Mouse (Mus musculus): ENCODE results near the gene Krt36.

- no peak for TF ChIP-seq CTCF (IDR thresholded peaks at IDR 0.05; ENCODE audit: low read depth)
- TF ChIP-seq EP300 (IDR thresholded peaks at IDR 0.05; ENCODE audit: low read depth): no peak
Observed at GRCm38 (mm10) chr11:100100391-100100790, 5.0 kb downstream of the Krt36 start.

All from heart, postnatal 0 days (tissue).